Mouse (Mus musculus) small intestine, adult 2 months (tissue): ENCODE data around the gene Slc35f1. TPM values are rescaled to one million over a fixed set of nuclear protein-coding genes. Genes with fewer than 3 reads are reported as not detected.

Experiments used
- H3K27ac ChIP-seq: fragments of 200-500 bp; 2 replicates; pipeline ENCODE4 v1.5.1; 2012; ENCODE audit warnings: low read depth, low read length, control low read depth, inconsistent platforms; ENCODE audit not compliant: insufficient read depth
- H3K27me3 ChIP-seq: fragments of 200-500 bp; 2 replicates; pipeline ENCODE4 v1.6.1; 2012; ENCODE audit warnings: mild to moderate bottlenecking, moderate library complexity, low read length, inconsistent platforms; ENCODE audit not compliant: control insufficient read depth, insufficient read depth
- H3K36me3 ChIP-seq: fragments of 200-500 bp; 2 replicates; pipeline ENCODE4 v1.6.1; 2012; ENCODE audit warnings: mild to moderate bottlenecking, low read length, control low read depth, inconsistent platforms; ENCODE audit not compliant: control insufficient read depth, insufficient read depth
- H3K4me1 ChIP-seq: fragments of 200-500 bp; 2 replicates; pipeline ENCODE4 v1.6.1; 2012; ENCODE audit warnings: low read length, inconsistent platforms, mixed read lengths; ENCODE audit not compliant: control insufficient read depth, insufficient read depth, insufficient read length
- H3K4me3 ChIP-seq: fragments of 200-500 bp; 2 replicates; pipeline ENCODE4 v1.5.1; 2012; ENCODE audit warnings: low read depth, mild to moderate bottlenecking, control low read depth, inconsistent platforms, low read length, moderate library complexity
- CTCF ChIP-seq: fragments of 200-500 bp; IDR thresholded peaks from 2 replicates; pipeline ENCODE4 v1.5.1; 2012; ENCODE audit warnings: low read depth, mild to moderate bottlenecking, control low read depth, inconsistent platforms, low read length, moderate library complexity, mixed read lengths; ENCODE audit not compliant: insufficient replicate concordance, insufficient read length; ENCODE audit errors: extremely low read depth
- POLR2A ChIP-seq: fragments of 200-500 bp; IDR thresholded peaks from 2 replicates; pipeline ENCODE4 v1.6.1; 2012; ENCODE audit warnings: low read depth, mild to moderate bottlenecking, control low read depth, inconsistent platforms, low read length, moderate library complexity
- WGBS: fragments of 180-500 bp; shearing (Covaris S2); methylation state at CpG from one replicate; pipeline ENCODE4 v1.1.7; 2018; 5-methylcytosine and 5-hydroxymethylcytosine counted together
- polyA plus RNA-seq: library from polyadenylated mRNA; depleted of rRNA; stranded (reverse); fragments of >200 nt; gene quantifications from 2 replicates; pipeline ENCODE4 v1.2.3, GENCODE M21; 2012

Slc35f1 gene
- polyA plus RNA-seq, 1 experiment, result 0.41 TPM

GRCm38 (mm10) chr10:52940111-52940830 is 249.9 kb downstream of the Slc35f1 start:
- TF ChIP-seq CTCF, result no peak
- 71% methylated on average over 1 of the region's 1 CpGs for WGBS
- Histone ChIP-seq H3K4me3 (no peak overlapping the region), H3K36me3 (no peaks in the 10 kb centered on the region), H3K4me1 (no peaks in the 10 kb centered on the region), H3K27me3 (no peaks in the 10 kb centered on the region), H3K27ac (no peak overlapping the region)

- no peak overlapping the region for H3K27ac ChIP-seq
- H3K4me1 ChIP-seq, result no peaks in the 10 kb centered on the region
- H3K4me3 ChIP-seq, result no peak overlapping the region
- no peaks in the 10 kb centered on the region for H3K36me3 ChIP-seq
- 75% methylated on average over 5 of the region's 5 CpGs for WGBS
- H3K27me3 ChIP-seq, result no peaks in the 10 kb centered on the region
- TF ChIP-seq CTCF (no peak), POLR2A (no peak)
Measured at GRCm38 (mm10) chr10:52940831-52941216, 250.5 kb downstream of the Slc35f1 start.

GRCm38 (mm10) chr10:52952581-52952980 is 262.2 kb downstream of the Slc35f1 start:
- Histone ChIP-seq H3K4me3 (no peak overlapping the region), H3K27me3 (no peaks in the 10 kb centered on the region), H3K4me1 (no peaks in the 10 kb centered on the region), H3K36me3 (no peaks in the 10 kb centered on the region), H3K27ac (no peak overlapping the region)
- TF ChIP-seq CTCF (no peak), POLR2A (no peak)
- 54% methylated on average over 3 of the region's 3 CpGs for WGBS

- Histone ChIP-seq H3K27me3 (no peaks in the 10 kb centered on the region), H3K4me3 (no peak overlapping the region), H3K27ac (no peak overlapping the region), H3K36me3 (no peaks in the 10 kb centered on the region), H3K4me1 (no peaks in the 10 kb centered on the region)
- WGBS, result 45% methylated on average over 4 of the region's 4 CpGs
- no peak for TF ChIP-seq CTCF
- no peak for TF ChIP-seq POLR2A
Measured at GRCm38 (mm10) chr10:52956728-52957127, 266.4 kb downstream of the Slc35f1 start.

- Histone ChIP-seq H3K36me3 (no peaks in the 10 kb centered on the region), H3K4me3 (no peak overlapping the region), H3K27ac (no peak overlapping the region), H3K4me1 (no peaks in the 10 kb centered on the region), H3K27me3 (no peaks in the 10 kb centered on the region)
- 91% methylated on average over 1 of the region's 1 CpGs for WGBS
- no peak for TF ChIP-seq POLR2A
Measured at GRCm38 (mm10) chr10:52979251-52979650, 288.9 kb downstream of the Slc35f1 start.

GRCm38 (mm10) chr10:52982836-52983235 is 292.5 kb downstream of the Slc35f1 start:
- H3K27ac ChIP-seq, result no peak overlapping the region
- TF ChIP-seq POLR2A (no peak), CTCF (no peak)
- H3K36me3 ChIP-seq, result no peaks in the 10 kb centered on the region
- no peaks in the 10 kb centered on the region for H3K27me3 ChIP-seq
- no peaks in the 10 kb centered on the region for H3K4me1 ChIP-seq
- 56% methylated on average over 1 of the region's 1 CpGs for WGBS
- H3K4me3 ChIP-seq, result no peak overlapping the region

- WGBS, result 41% methylated on average over 2 of the region's 2 CpGs
- no peaks in the 10 kb centered on the region for H3K4me1 ChIP-seq
- no peak for TF ChIP-seq CTCF
- TF ChIP-seq POLR2A, result no peak
- no peak overlapping the region for H3K4me3 ChIP-seq
- H3K36me3 ChIP-seq, result no peaks in the 10 kb centered on the region
- H3K27me3 ChIP-seq, result no peaks in the 10 kb centered on the region
- no peak overlapping the region for H3K27ac ChIP-seq
Measured at GRCm38 (mm10) chr10:52992246-52992645, 301.9 kb downstream of the Slc35f1 start.
